Mouse (Mus musculus) kidney, adult 2 months (tissue): Measurements from ENCODE around the gene Pde8b.

Experiments used
- CTCF ChIP-seq: fragments of 200-500 bp; conservative IDR thresholded peaks from 2 replicates; pipeline ENCODE4 v1.5.1; 2011; ENCODE audit warnings: low read depth, mild to moderate bottlenecking, control low read depth, low read length, moderate library complexity, mixed read lengths; ENCODE audit not compliant: insufficient read depth, insufficient read length
- POLR2A ChIP-seq: fragments of 200-500 bp; IDR thresholded peaks from one replicate; pipeline ENCODE4 v1.6.1; 2011; ENCODE audit warnings: low read depth, low read length, control low read depth

- TF ChIP-seq POLR2A (no peak), CTCF (no peak)
These were observed 89.9 kb downstream of the Pde8b start for GRCm38 (mm10) chr13:95160211-95160610.
